Mouse (Mus musculus) embryonic fibroblast, embryonic 13.5 days (primary cell): ENCODE data around the gene Cdh11.

ENCODE experiments used
- CTCF ChIP-seq: IDR thresholded peaks from 2 replicates; pipeline ENCODE4 v1.5.1; 2011; ENCODE audit warnings: mild to moderate bottlenecking, control low read depth, low read length, moderate library complexity, borderline replicate concordance; ENCODE audit not compliant: insufficient read depth
- POLR2A ChIP-seq: IDR thresholded peaks from 2 replicates; pipeline ENCODE4 v1.6.1; 2011; ENCODE audit warnings: low read depth, mild to moderate bottlenecking, control low read depth, low read length, moderate library complexity

GRCm38 (mm10) chr8:102774594-102774993 is 10.8 kb downstream of the Cdh11 start:
- TF ChIP-seq POLR2A (no peak; the same call in 1 of the 2 replicates), CTCF (no peak)
